ENCODE assay signal across 9 mouse cellular contexts in the genomic region with DNA sequence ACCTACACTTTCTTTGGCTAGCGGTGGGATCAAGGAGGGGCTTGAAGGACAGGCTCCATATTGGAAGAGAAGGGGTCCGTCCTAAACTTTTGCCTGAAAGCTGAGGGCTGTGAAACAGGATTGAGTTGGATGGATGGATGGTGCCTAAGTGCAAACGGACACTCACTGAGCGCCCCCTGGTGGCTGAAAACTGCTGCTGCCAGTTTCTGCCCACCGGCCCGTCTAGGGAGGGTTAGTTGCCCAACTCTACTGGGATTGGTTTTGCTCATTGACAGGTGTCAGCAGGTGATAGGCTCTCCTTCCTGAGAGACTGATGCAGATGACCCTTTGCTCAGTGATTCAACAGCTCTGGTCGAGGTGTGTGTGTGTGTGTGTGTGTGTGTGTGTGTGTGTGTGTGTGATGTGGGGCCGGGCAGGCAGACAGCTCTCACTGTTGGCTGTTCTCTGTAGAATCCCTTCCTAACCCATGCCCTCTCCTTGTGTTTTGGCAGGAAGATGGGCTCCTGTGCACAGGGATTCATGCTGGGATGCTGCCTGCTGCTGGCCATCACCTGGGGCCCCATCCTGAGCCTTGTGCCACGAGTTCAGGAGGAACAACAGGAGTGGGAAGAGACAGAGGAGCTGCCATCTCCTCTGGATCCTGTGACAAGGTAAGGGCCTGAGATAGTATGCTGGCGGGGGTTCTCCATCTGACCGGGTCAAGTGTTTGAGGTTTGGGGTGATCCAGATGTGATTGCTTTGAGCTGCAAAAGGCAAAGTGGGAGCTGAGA. TPM values are rescaled to one million over a fixed set of nuclear protein-coding genes. Genes with fewer than 3 reads are reported as not detected.
DNase-seq lines count a peak whose midpoint lies in the region; ATAC-seq lines count a peak whose summit lies in the region.
"Had no signal": no experiment of that assay in that cellular context is flagged by ENCODE, and none has a peak within 500 bp of the region (broad histone marks: within the 10 kb centered on the region; RNA-seq: fewer than 3 reads in every experiment).

No protein-coding gene starts in this region.

- H3K27me3 ChIP-seq in forebrain, embryonic 12.5 days = peaks cover 13% of the 10 kb centered on the region; the same call in 1 of the 2 replicates
- H3K27me3 ChIP-seq in forebrain, embryonic 15.5 days = no peaks in the 10 kb centered on the region
- H3K27me3 ChIP-seq in heart, embryonic 15.5 days = no peaks in the 10 kb centered on the region

- no peaks in the 10 kb centered on the region for H3K36me3 ChIP-seq in forebrain, embryonic 12.5 days (replicated peaks)
- no peaks in the 10 kb centered on the region for H3K36me3 ChIP-seq in forebrain, embryonic 15.5 days
- H3K36me3 ChIP-seq in heart, embryonic 15.5 days = no peaks in the 10 kb centered on the region
- H3K36me3 ChIP-seq: limb, embryonic 13.5 days had no signal

- H3K9me3 ChIP-seq in forebrain, embryonic 12.5 days = no peaks in the 10 kb centered on the region
- H3K9me3 ChIP-seq in forebrain, embryonic 15.5 days = no peaks in the 10 kb centered on the region
- H3K9me3 ChIP-seq in heart, embryonic 15.5 days (replicated peaks) = no peaks in the 10 kb centered on the region
- H3K9me3 ChIP-seq: limb, embryonic 13.5 days had no signal

- ATAC-seq in forebrain, embryonic 12.5 days (ENCODE audit: low FRiP score) = peak; percentile 41; the same call in 1 of the 2 replicates
- ATAC-seq in forebrain, embryonic 15.5 days (replicated peaks) = no peak; the same call in 1 of the 2 replicates
- ATAC-seq in heart, embryonic 15.5 days (replicated peaks; ENCODE audit: insufficient number of reproducible peaks, insufficient read depth, low FRiP score, low read depth) = no peak; the same call in 1 of the 2 replicates
- ATAC-seq in megakaryocyte-erythroid progenitor cell, adult 5-6 weeks (replicated peaks; ENCODE audit: low FRiP score, low TSS enrichment, poor library complexity, severe bottlenecking) = peak; percentile 50

- no peak overlapping the region for H3K4me2 ChIP-seq in forebrain, embryonic 12.5 days
- H3K4me2 ChIP-seq in forebrain, embryonic 15.5 days (replicated peaks) = no peak overlapping the region
- 0 out of 2 replicates have a peak overlapping the region, but pooled peaks have one; percentile 7 for H3K4me2 ChIP-seq in heart, embryonic 15.5 days
- H3K4me2 ChIP-seq: limb, embryonic 13.5 days had no signal

- H3K9ac ChIP-seq in forebrain, embryonic 12.5 days = no peak overlapping the region
- no peak overlapping the region for H3K9ac ChIP-seq in forebrain, embryonic 15.5 days (replicated peaks)
- no peak overlapping the region for H3K9ac ChIP-seq in heart, embryonic 15.5 days
- H3K9ac ChIP-seq: limb, embryonic 13.5 days had no signal

- WGBS in forebrain, embryonic 12.5 days = 32% methylated on average over 11 of the region's 11 CpGs
- WGBS in forebrain, embryonic 15.5 days = 36% methylated on average over 11 of the region's 11 CpGs
- 29% methylated on average over 11 of the region's 11 CpGs for WGBS in heart, embryonic 15.5 days

- no peak overlapping the region for H3K4me3 ChIP-seq in forebrain, embryonic 12.5 days (replicated peaks)
- no peak overlapping the region for H3K4me3 ChIP-seq in forebrain, embryonic 15.5 days
- H3K4me3 ChIP-seq in heart, embryonic 15.5 days = no peak overlapping the region
- H3K4me3 ChIP-seq: limb, embryonic 13.5 days had no signal

- H3K4me1 ChIP-seq in forebrain, embryonic 12.5 days = peaks cover 17% of the 10 kb centered on the region
- H3K4me1 ChIP-seq in forebrain, embryonic 15.5 days = peaks cover 19% of the 10 kb centered on the region
- H3K4me1 ChIP-seq in heart, embryonic 15.5 days (replicated peaks) = peaks cover 20% of the 10 kb centered on the region

- H3K27ac ChIP-seq in forebrain, embryonic 12.5 days = no peak overlapping the region
- no peak overlapping the region for H3K27ac ChIP-seq in forebrain, embryonic 15.5 days (replicated peaks)
- no peak overlapping the region for H3K27ac ChIP-seq in heart, embryonic 15.5 days
- H3K27ac ChIP-seq: limb, embryonic 13.5 days had no signal

- DNase-seq in CD8-positive naive resting alpha-beta T cell, adult 2 months (ENCODE audit: low read depth in 2 of 2, low spot score in 2 of 2) = peak; percentile 53 to 60
- peak; percentile 88 to 93 for DNase-seq in cerebellum, postnatal 10 days
- DNase-seq in kidney, postnatal 4 days = peak; percentile 91 to 92
- peak; percentile 74 for DNase-seq in thymus, postnatal 0 days (ENCODE audit: low spot score)

RNA-seq across cellular contexts. Expression of a gene that starts 15.4 kb away (rescaled TPM):
- 1.8 and 2.9 TPM in 2 replicates for polyA plus RNA-seq in forebrain, embryonic 12.5 days (2016; fragmentation: Nextera tagmentation; extraction: Ambion mirVana)
- polyA plus RNA-seq in forebrain, embryonic 15.5 days (2015; fragmentation: Nextera tagmentation; extraction: Ambion mirVana) = 3.2 and 3.4 TPM in 2 replicates
- 7.9 and 10.1 TPM in 2 replicates for polyA plus RNA-seq in heart, embryonic 15.5 days (2015; fragmentation: Nextera tagmentation; extraction: Ambion mirVana)
- not detected in 2 replicates for total RNA-seq in megakaryocyte-erythroid progenitor cell, adult 5-6 weeks (2014; fragmentation: Nextera tagmentation)
- not detected in 2 replicates for total RNA-seq in megakaryocyte-erythroid progenitor cell, adult 5-6 weeks (2017)
- 2.4 and 2.8 TPM in 2 replicates for polyA plus RNA-seq in thymus, postnatal 0 days (2015; fragmentation: Nextera tagmentation; extraction: Ambion mirVana)

RNA-seq across cellular contexts. Expression of a gene that starts 24.5 kb away (rescaled TPM):
- 25.4 and 27.0 TPM in 2 replicates for polyA plus RNA-seq in forebrain, embryonic 12.5 days (2016; fragmentation: Nextera tagmentation; extraction: Ambion mirVana)
- 28.9 and 31.6 TPM in 2 replicates for polyA plus RNA-seq in forebrain, embryonic 15.5 days (2015; fragmentation: Nextera tagmentation; extraction: Ambion mirVana)
- polyA plus RNA-seq in heart, embryonic 15.5 days (2015; fragmentation: Nextera tagmentation; extraction: Ambion mirVana) = 17.2 and 24.3 TPM in 2 replicates
- total RNA-seq in megakaryocyte-erythroid progenitor cell, adult 5-6 weeks (2014; fragmentation: Nextera tagmentation) = 23.9 and 24.7 TPM in 2 replicates
- total RNA-seq in megakaryocyte-erythroid progenitor cell, adult 5-6 weeks (2017) = 7.3 and 11.3 TPM in 2 replicates
- 24.6 and 26.6 TPM in 2 replicates for polyA plus RNA-seq in thymus, postnatal 0 days (2015; fragmentation: Nextera tagmentation; extraction: Ambion mirVana)

RNA-seq across cellular contexts. Expression of a gene that starts 33.2 kb away (rescaled TPM):
- polyA plus RNA-seq in forebrain, embryonic 12.5 days (2016; fragmentation: Nextera tagmentation; extraction: Ambion mirVana) = 6.2 and 9.0 TPM in 2 replicates
- 5.3 and 6.8 TPM in 2 replicates for polyA plus RNA-seq in forebrain, embryonic 15.5 days (2015; fragmentation: Nextera tagmentation; extraction: Ambion mirVana)
- polyA plus RNA-seq in heart, embryonic 15.5 days (2015; fragmentation: Nextera tagmentation; extraction: Ambion mirVana) = 4.1 and 5.0 TPM in 2 replicates
- total RNA-seq in megakaryocyte-erythroid progenitor cell, adult 5-6 weeks (2014; fragmentation: Nextera tagmentation) = 13.5 and 13.7 TPM in 2 replicates
- total RNA-seq in megakaryocyte-erythroid progenitor cell, adult 5-6 weeks (2017) = 6.1 and 10.7 TPM in 2 replicates
- 16.0 and 17.1 TPM in 2 replicates for polyA plus RNA-seq in thymus, postnatal 0 days (2015; fragmentation: Nextera tagmentation; extraction: Ambion mirVana)

RNA-seq across cellular contexts. Expression of a gene that starts 41.5 kb away (rescaled TPM):
- 1.2 TPM in 2 replicates for polyA plus RNA-seq in forebrain, embryonic 12.5 days (2016; fragmentation: Nextera tagmentation; extraction: Ambion mirVana)
- 2.6 TPM in 2 replicates for polyA plus RNA-seq in forebrain, embryonic 15.5 days (2015; fragmentation: Nextera tagmentation; extraction: Ambion mirVana)
- 9.6 and 20.7 TPM in 2 replicates for polyA plus RNA-seq in heart, embryonic 15.5 days (2015; fragmentation: Nextera tagmentation; extraction: Ambion mirVana)
- total RNA-seq in megakaryocyte-erythroid progenitor cell, adult 5-6 weeks (2014; fragmentation: Nextera tagmentation) = 174 and 211 TPM in 2 replicates
- 112 and 174 TPM in 2 replicates for total RNA-seq in megakaryocyte-erythroid progenitor cell, adult 5-6 weeks (2017)
- polyA plus RNA-seq in thymus, postnatal 0 days (2015; fragmentation: Nextera tagmentation; extraction: Ambion mirVana) = 100.0 and 116 TPM in 2 replicates

Comparison
In these comparisons a context has a peak if more than half of its experiments do, and no peak if none do; other contexts are left out.
1. ATAC-seq: peak in forebrain, embryonic 12.5 days (single experiment) and megakaryocyte-erythroid progenitor cell, adult 5-6 weeks (single experiment); none in forebrain, embryonic 15.5 days (single experiment) and heart, embryonic 15.5 days (single experiment).
2. Peak in every context shown above with its lines, with median percentiles within 50 percentile points of each other: DNase-seq.